Mouse (Mus musculus) heart, embryonic 13.5 days (tissue): Measurements from ENCODE around the gene Gatad2b. TPM values are rescaled to one million over a fixed set of nuclear protein-coding genes. Genes with fewer than 3 reads are reported as not detected.

ENCODE experiments used
- ATAC-seq: fragments of 200-750 bp; cut with Nextera tagmentation; 2 replicates; pipeline ENCODE4 v1.8.0; 2017; ENCODE audit warnings: moderate TSS enrichment; ENCODE audit not compliant: insufficient number of reproducible peaks, low FRiP score, low TSS enrichment; ENCODE audit errors: extremely low read depth
- H3K27ac ChIP-seq: fragments of 300-500 bp; sonication (generic); replicated peaks from 2 replicates; pipeline ENCODE4 v1.5.1; 2015; ENCODE audit warnings: moderate library complexity, mild to moderate bottlenecking, inconsistent platforms
- H3K27me3 ChIP-seq: fragments of 300-500 bp; sonication (generic); replicated peaks from 2 replicates; pipeline ENCODE4 v1.6.1; 2015; ENCODE audit warnings: mild to moderate bottlenecking, inconsistent platforms
- H3K36me3 ChIP-seq: fragments of 300-500 bp; sonication (generic); 2 replicates; pipeline ENCODE4 v1.6.1; 2015; ENCODE audit warnings: mild to moderate bottlenecking, inconsistent platforms
- H3K4me1 ChIP-seq: fragments of 300-500 bp; sonication (generic); 2 replicates; pipeline ENCODE4 v1.6.1; 2015; ENCODE audit warnings: inconsistent platforms
- H3K4me2 ChIP-seq: fragments of 300-500 bp; sonication (generic); 2 replicates; pipeline ENCODE4 v1.6.1; 2015; ENCODE audit warnings: inconsistent platforms, mild to moderate bottlenecking, moderate library complexity
- H3K4me3 ChIP-seq: fragments of 300-500 bp; sonication (generic); 2 replicates; pipeline ENCODE4 v1.5.1; 2015; ENCODE audit warnings: moderate library complexity, mild to moderate bottlenecking, inconsistent platforms
- H3K9ac ChIP-seq: fragments of 300-500 bp; sonication (generic); 2 replicates; pipeline ENCODE4 v1.6.1; 2015; ENCODE audit warnings: inconsistent platforms, mild to moderate bottlenecking, moderate library complexity
- H3K9me3 ChIP-seq: fragments of 300-500 bp; sonication (generic); 2 replicates; pipeline ENCODE4 v1.6.1; 2016; ENCODE audit warnings: inconsistent platforms
- WGBS: fragments of 180-500 bp; shearing (Covaris S2); methylation state at CpG from one replicate; pipeline ENCODE4 v1.1.7; 2015; ENCODE audit warnings: mixed read lengths; 5-methylcytosine and 5-hydroxymethylcytosine counted together
- polyA plus RNA-seq: library from polyadenylated mRNA; unstranded; fragments of >200 nt; fragmentation: Nextera tagmentation; extraction: Ambion mirVana; gene quantifications from 2 replicates; pipeline ENCODE4 v1.2.1, GENCODE M21; 2015

Gatad2b gene
- polyA plus RNA-seq, 1 experiment from 2014 or later: 7.9 TPM

GRCm38 (mm10) chr3:90266901-90267775 is 25.8 kb upstream of the Gatad2b start:
- Histone ChIP-seq H3K27me3 (no peaks in the 10 kb centered on the region), H3K27ac (peak overlapping the region; percentile 99), H3K9ac (no peak overlapping the region), H3K36me3 (peaks cover 62% of the 10 kb centered on the region), H3K9me3 (no peaks in the 10 kb centered on the region), H3K4me2 (peak overlapping the region; percentile 92), H3K4me3 (peak overlapping the region; percentile 88), H3K4me1 (peaks cover 18% of the 10 kb centered on the region)
- no peak for ATAC-seq
- WGBS: 89% methylated on average over 20 of the region's 20 CpGs

- WGBS: 91% methylated on average over 11 of the region's 11 CpGs
These were observed 24.8 kb upstream of the Gatad2b start for GRCm38 (mm10) chr3:90268190-90268589.

GRCm38 (mm10) chr3:90268971-90269370 is 24.0 kb upstream of the Gatad2b start:
- H3K4me1 ChIP-seq: peaks cover 18% of the 10 kb centered on the region
- no peak overlapping the region for H3K9ac ChIP-seq
- WGBS: 88% methylated on average over 16 of the region's 16 CpGs
- H3K4me3 ChIP-seq: no peak overlapping the region
- no peaks in the 10 kb centered on the region for H3K9me3 ChIP-seq
- no peak overlapping the region for H3K27ac ChIP-seq
- H3K36me3 ChIP-seq: peaks cover 62% of the 10 kb centered on the region
- no peak for ATAC-seq
- no peak overlapping the region for H3K4me2 ChIP-seq
- no peaks in the 10 kb centered on the region for H3K27me3 ChIP-seq

More at GRCm38 (mm10) chr3:90268190-90268589, 24.8 kb upstream of the Gatad2b start:
- no peaks in the 10 kb centered on the region for H3K9me3 ChIP-seq
- ATAC-seq: no peak
- no peak overlapping the region for H3K27ac ChIP-seq
- no peak overlapping the region for H3K4me3 ChIP-seq
- no peak overlapping the region for H3K9ac ChIP-seq
- peaks cover 62% of the 10 kb centered on the region for H3K36me3 ChIP-seq
- H3K4me1 ChIP-seq: peaks cover 18% of the 10 kb centered on the region
- H3K4me2 ChIP-seq: no peak overlapping the region
- H3K27me3 ChIP-seq: no peaks in the 10 kb centered on the region

- H3K9ac ChIP-seq: no peak overlapping the region
- H3K4me2 ChIP-seq: no peak overlapping the region
- no peaks in the 10 kb centered on the region for H3K9me3 ChIP-seq
- 84% methylated on average over 8 of the region's 8 CpGs for WGBS
- H3K4me1 ChIP-seq: peaks cover 15% of the 10 kb centered on the region
- H3K4me3 ChIP-seq: no peak overlapping the region
- no peak for ATAC-seq
- H3K36me3 ChIP-seq: peaks cover 72% of the 10 kb centered on the region
- H3K27me3 ChIP-seq: no peaks in the 10 kb centered on the region
- no peak overlapping the region for H3K27ac ChIP-seq
These were observed 22.2 kb upstream of the Gatad2b start for GRCm38 (mm10) chr3:90270784-90271183.

- no peak overlapping the region for H3K4me2 ChIP-seq
- H3K4me1 ChIP-seq: peaks cover 7% of the 10 kb centered on the region
- no peak overlapping the region for H3K9ac ChIP-seq
- no peaks in the 10 kb centered on the region for H3K27me3 ChIP-seq
- ATAC-seq: no peak
- H3K9me3 ChIP-seq: no peaks in the 10 kb centered on the region
- H3K36me3 ChIP-seq: peaks cover 86% of the 10 kb centered on the region
- WGBS: 65% methylated on average over 9 of the region's 9 CpGs
- no peak overlapping the region for H3K4me3 ChIP-seq
- no peak overlapping the region for H3K27ac ChIP-seq
These were observed 20.8 kb upstream of the Gatad2b start for GRCm38 (mm10) chr3:90272170-90272569.

GRCm38 (mm10) chr3:90273855-90274254 is 19.1 kb upstream of the Gatad2b start:
- no peaks in the 10 kb centered on the region for H3K9me3 ChIP-seq
- peaks cover 12% of the 10 kb centered on the region for H3K4me1 ChIP-seq
- ATAC-seq: no peak
- no peak overlapping the region for H3K9ac ChIP-seq
- H3K4me3 ChIP-seq: no peak overlapping the region
- peaks cover 95% of the 10 kb centered on the region for H3K36me3 ChIP-seq
- H3K27ac ChIP-seq: no peak overlapping the region
- H3K27me3 ChIP-seq: no peaks in the 10 kb centered on the region
- 91% methylated on average over 22 of the region's 22 CpGs for WGBS
- no peak overlapping the region for H3K4me2 ChIP-seq

- H3K9me3 ChIP-seq: no peaks in the 10 kb centered on the region
- no peak overlapping the region for H3K4me2 ChIP-seq
- peaks cover 12% of the 10 kb centered on the region for H3K4me1 ChIP-seq
- H3K27ac ChIP-seq: no peak overlapping the region
- ATAC-seq: no peak
- 88% methylated on average over 11 of the region's 11 CpGs for WGBS
- H3K27me3 ChIP-seq: no peaks in the 10 kb centered on the region
- peaks cover 98% of the 10 kb centered on the region for H3K36me3 ChIP-seq
- no peak overlapping the region for H3K4me3 ChIP-seq
- H3K9ac ChIP-seq: no peak overlapping the region
These were observed 17.7 kb upstream of the Gatad2b start for GRCm38 (mm10) chr3:90275286-90275685.

GRCm38 (mm10) chr3:90276858-90277257 is 16.1 kb upstream of the Gatad2b start:
- no peaks in the 10 kb centered on the region for H3K9me3 ChIP-seq
- ATAC-seq: no peak; the same call in 1 of the 2 replicates
- H3K27me3 ChIP-seq: no peaks in the 10 kb centered on the region
- no peak overlapping the region for H3K4me3 ChIP-seq
- no peak overlapping the region for H3K4me2 ChIP-seq
- peaks cover 12% of the 10 kb centered on the region for H3K4me1 ChIP-seq
- H3K36me3 ChIP-seq: peaks cover 93% of the 10 kb centered on the region
- WGBS: 36% methylated on average over 16 of the region's 16 CpGs
- H3K27ac ChIP-seq: no peak overlapping the region
- no peak overlapping the region for H3K9ac ChIP-seq

GRCm38 (mm10) chr3:90277793-90278192 is 15.2 kb upstream of the Gatad2b start:
- ATAC-seq: no peak
- Histone ChIP-seq H3K4me1 (peaks cover 12% of the 10 kb centered on the region), H3K9me3 (no peaks in the 10 kb centered on the region), H3K27ac (no peak overlapping the region), H3K9ac (no peak overlapping the region), H3K4me2 (no peak overlapping the region), H3K27me3 (no peaks in the 10 kb centered on the region), H3K36me3 (peaks cover 84% of the 10 kb centered on the region), H3K4me3 (no peak overlapping the region)
- 87% methylated on average over 9 of the region's 9 CpGs for WGBS

GRCm38 (mm10) chr3:90278211-90278610 is 14.8 kb upstream of the Gatad2b start:
- H3K4me1 ChIP-seq: peaks cover 12% of the 10 kb centered on the region
- no peak overlapping the region for H3K4me3 ChIP-seq
- H3K9ac ChIP-seq: no peak overlapping the region
- H3K27ac ChIP-seq: no peak overlapping the region
- no peak for ATAC-seq
- H3K36me3 ChIP-seq: peaks cover 79% of the 10 kb centered on the region
- no peaks in the 10 kb centered on the region for H3K9me3 ChIP-seq
- H3K4me2 ChIP-seq: no peak overlapping the region
- H3K27me3 ChIP-seq: no peaks in the 10 kb centered on the region
- WGBS: 90% methylated on average over 10 of the region's 10 CpGs

GRCm38 (mm10) chr3:90279216-90279615 is 13.8 kb upstream of the Gatad2b start:
- no peak overlapping the region for H3K9ac ChIP-seq
- no peaks in the 10 kb centered on the region for H3K9me3 ChIP-seq
- no peak overlapping the region for H3K4me2 ChIP-seq
- peaks cover 12% of the 10 kb centered on the region for H3K4me1 ChIP-seq
- WGBS: 88% methylated on average over 9 of the region's 9 CpGs
- no peaks in the 10 kb centered on the region for H3K27me3 ChIP-seq
- ATAC-seq: no peak
- H3K27ac ChIP-seq: no peak overlapping the region
- no peak overlapping the region for H3K4me3 ChIP-seq
- peaks cover 69% of the 10 kb centered on the region for H3K36me3 ChIP-seq

- no peaks in the 10 kb centered on the region for H3K27me3 ChIP-seq
- no peak overlapping the region for H3K9ac ChIP-seq
- peaks cover 12% of the 10 kb centered on the region for H3K4me1 ChIP-seq
- H3K27ac ChIP-seq: no peak overlapping the region
- no peak overlapping the region for H3K4me3 ChIP-seq
- H3K9me3 ChIP-seq: no peaks in the 10 kb centered on the region
- H3K36me3 ChIP-seq: peaks cover 66% of the 10 kb centered on the region
- ATAC-seq: no peak
- no peak overlapping the region for H3K4me2 ChIP-seq
- WGBS: 88% methylated on average over 7 of the region's 7 CpGs
These were observed 13.2 kb upstream of the Gatad2b start for GRCm38 (mm10) chr3:90279743-90280142.
